Mouse (Mus musculus) liver, embryonic 14.5 days (tissue): ENCODE measurements at regions not wholly inside any gene's neighbourhood (a gene's known extent, or its start where the extent isn't known, plus 50 kb on each side); places are given as distances from the start of the nearest gene placed in this dataset.

Source experiments
- CTCF ChIP-seq: IDR thresholded peaks from 2 replicates; pipeline ENCODE4 v1.5.1; 2016; ENCODE audit warnings: antibody characterized with exemption, low read depth, control low read depth
- EP300 ChIP-seq: IDR thresholded peaks from 2 replicates; pipeline ENCODE4 v1.6.1; 2016; ENCODE audit warnings: antibody characterized with exemption, low read depth

- TF ChIP-seq CTCF = no peak
- TF ChIP-seq EP300 = no peak
These were observed 604.5 kb downstream of the Ets1 start for GRCm38 (mm10) chr9:33240506-33240905.
